Mouse (Mus musculus): ENCODE results near the gene Tspan17. TPM values are rescaled to one million over a fixed set of nuclear protein-coding genes. Genes with fewer than 3 reads are reported as not detected.

The Tspan17 gene
- 10 to 100 TPM; 69.3 to 79.1 TPM for total RNA-seq (2021)

DNA sequence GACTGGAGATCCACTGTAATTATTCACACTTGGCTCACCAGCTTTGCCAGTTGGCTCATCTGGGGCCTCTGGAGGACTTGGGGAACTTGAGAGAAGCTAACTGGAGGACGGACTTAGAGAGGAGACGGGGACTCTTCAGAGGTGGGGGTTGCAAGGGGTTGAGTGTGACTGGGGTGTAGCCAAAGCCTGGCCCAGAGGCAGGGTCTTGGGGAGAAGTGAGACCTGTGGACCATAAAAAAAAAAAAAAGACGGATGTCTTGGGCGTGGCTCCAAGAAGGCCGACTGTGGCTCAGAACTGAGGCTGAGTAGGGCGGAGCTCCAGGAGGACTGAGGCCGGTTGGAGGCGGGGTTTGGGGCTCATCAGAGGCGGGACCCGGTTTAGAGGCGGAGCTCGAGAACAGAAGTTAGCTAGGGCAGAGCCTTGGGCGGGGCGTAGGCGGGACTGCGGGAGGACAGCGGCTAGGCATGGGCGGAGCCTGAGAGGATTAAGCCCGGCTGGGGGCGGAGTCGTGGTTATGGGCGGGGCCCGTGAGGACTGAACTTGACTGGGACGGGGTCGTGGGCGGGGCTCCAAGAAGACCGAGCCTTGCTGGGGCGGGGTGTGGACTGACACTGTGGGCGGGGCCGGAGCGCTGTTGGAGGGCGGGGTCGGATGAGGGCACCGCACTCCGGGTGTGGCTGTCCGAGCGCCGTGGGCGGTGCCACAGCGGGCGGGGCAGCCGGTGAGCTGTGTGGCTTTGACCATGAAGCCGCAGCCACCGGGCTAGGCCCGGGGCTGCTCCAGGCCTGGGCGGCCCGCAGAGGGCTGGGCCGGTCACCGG, at the start of gene Tspan17:
Tspan17 (plus strand) TSS at position 638 of the 821 bp plus-strand sequence.
- peak; percentile 91 to 97 for DNase-seq (ENCODE audit: low spot score in 2 of 2)
- intact Hi-C loops (cut with DNase I): no loop called here

DNA sequence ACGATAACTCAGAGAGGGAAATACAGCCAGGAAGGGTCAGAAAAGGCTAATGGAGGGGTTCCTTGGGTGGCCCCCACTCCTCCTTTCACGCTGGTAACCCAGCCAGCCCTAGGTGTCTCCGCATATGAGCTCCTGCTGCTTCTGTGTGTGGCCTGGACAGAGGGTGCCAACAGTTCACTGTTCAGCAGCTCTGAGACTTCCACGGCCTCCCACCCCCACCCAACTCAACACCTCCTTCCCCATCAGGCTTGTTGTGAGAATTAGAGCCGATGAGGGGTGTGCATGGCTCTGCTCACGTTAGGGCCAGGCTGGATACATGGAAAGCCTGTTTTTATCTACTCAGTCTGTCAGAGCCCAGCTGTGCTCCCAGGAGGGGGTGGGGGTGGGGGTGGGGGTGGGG, 43.1 kb upstream of the Tspan17 start:
- intact Hi-C loops (cut with DNase I): no loop called here

DNA sequence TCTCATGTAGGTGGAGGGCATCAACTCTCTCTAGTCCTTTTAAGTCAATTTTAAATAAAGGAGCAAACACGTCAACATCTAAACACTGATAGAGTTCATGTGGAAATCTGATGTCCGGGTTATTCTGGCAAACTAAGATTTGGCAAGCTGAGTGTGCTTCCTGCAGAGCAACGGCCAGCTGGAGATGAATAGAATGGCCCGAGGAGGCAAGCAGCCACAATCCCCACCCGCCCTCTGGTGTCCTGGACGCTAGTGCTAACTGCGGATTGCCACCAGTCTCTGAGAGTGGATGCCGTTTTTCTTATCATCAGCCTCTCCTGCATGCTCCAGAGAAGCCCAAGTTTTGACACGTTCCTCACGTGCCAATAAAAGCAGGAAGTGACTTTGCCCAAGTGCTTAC, 42.3 kb upstream of the Tspan17 start:
- no peak for DNase-seq (ENCODE audit: low spot score in 2 of 2)
- intact Hi-C loops (cut with DNase I): no loop called here

More for the DNA sequence above, 43.1 kb upstream of the Tspan17 start:
- no peak for DNase-seq (ENCODE audit: low spot score in 2 of 2)

DNA sequence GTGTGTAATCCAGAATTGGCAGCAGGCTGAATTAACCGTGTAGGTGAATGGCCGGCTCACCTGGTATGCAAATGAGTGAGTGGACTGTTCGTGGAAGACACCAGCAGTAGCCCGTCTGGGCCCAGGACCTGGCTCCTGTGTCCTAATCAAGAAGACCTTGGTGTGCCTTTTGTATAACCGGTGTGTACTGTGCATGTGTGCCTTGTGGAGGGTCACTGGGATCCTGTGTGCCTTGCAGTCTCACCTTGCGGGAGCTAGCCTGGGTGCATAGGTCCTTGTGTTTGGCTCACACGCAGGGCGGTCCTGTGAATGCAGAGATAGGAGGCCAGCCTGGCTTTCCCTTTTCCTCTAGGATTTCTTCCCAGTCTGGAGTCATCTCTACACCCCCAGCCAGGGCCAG, 41.0 kb upstream of the Tspan17 start:
- intact Hi-C loops (cut with DNase I): no loop called here
- no peak for DNase-seq (ENCODE audit: low spot score in 2 of 2)

DNA sequence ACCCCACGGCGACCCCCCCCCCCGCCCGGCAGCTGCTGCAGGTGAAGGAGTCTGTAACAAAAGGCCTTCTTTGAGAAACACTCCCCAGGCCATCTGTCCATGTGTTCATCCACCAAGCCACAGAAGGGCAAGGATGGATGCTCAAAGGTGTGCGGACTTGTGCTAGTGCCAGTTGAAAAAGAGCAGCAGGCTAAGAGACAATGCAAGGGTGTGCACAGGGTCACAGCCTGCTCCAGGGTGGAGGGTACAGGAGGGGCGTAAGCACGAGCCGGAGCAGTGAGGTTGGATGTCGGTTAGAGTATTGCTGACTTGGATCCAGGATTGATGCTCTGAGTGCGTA, 40.5 kb upstream of the Tspan17 start:
- DNase-seq (ENCODE audit: low spot score in 2 of 2): no peak
- intact Hi-C loops (cut with DNase I): no loop called here

DNA sequence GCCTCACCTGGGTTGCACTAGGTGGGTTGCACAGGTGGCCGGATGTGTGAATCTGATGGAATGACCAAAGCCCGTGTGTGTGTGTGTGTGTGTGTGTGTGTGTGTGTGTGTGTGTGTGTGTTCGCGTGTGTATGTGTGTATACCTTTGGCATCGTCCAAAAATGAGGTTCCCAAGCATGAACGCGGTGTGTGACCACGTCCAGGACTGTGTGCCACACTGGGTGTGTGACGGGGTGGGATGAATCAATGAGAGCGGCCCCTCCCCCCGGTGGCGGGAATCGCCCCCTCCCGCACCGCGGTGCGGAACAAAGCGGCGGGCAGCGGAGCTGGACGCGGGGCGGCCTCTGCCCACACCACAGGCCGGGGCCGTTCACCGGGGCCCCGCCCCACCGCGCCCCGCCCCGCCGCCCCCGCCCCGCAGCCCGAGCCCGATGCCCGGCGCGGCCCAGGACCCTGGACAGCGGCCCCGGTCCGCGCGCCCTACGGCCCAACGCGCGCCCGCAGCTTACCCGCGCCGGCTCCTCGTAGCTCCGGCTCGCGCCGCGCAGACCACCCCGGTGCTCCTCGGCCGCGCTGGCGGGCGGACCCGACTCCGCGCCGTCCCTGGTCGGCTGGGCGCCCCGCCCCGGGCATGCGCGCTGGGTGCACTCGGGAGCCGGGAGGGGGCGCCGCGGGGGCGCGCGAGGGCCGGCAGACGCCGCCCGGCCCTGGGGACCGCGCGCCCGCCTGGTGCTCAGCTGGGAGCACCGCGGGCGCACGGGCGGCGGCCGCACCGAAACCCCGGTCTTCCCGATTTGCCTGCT, 39.9 kb upstream of the Tspan17 start:
- intact Hi-C loops (cut with DNase I): no loop called here
- peak in 1 of 2 experiments; percentile 76 for DNase-seq (ENCODE audit: low spot score in 2 of 2)

DNA sequence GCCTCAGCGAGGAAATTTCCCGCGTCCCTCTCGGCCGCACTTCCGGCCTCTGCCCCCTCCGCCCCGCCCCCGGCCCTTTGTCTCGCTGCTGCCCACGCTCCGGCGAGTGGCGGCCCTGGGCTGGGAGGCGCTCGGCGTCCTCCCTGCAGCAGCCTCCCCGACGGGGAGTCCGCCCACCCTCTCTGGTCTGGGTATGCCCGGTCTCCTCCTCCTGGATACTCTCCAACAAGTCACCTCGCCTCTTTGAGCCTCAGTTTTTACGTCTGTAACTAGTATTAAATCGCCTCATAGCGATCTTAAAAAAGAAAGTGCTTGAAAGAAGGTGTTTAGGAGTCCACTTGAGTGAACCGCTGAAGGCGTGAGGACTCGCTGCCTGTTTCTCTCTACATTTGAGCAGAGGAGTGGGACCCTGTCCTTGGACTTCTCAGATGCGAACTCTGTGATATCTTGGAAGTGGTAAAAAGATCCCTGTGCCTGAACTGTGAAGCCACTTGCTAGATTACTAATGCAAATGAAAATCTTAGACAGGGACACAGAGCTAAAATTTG, 39.2 kb upstream of the Tspan17 start, which contains the start of gene Gprin1:
Gprin1 (minus strand) TSS at position 11 of the 548 bp plus-strand sequence.
- no peak for DNase-seq (ENCODE audit: low spot score in 2 of 2)
- intact Hi-C loops (cut with DNase I): no loop called here

DNA sequence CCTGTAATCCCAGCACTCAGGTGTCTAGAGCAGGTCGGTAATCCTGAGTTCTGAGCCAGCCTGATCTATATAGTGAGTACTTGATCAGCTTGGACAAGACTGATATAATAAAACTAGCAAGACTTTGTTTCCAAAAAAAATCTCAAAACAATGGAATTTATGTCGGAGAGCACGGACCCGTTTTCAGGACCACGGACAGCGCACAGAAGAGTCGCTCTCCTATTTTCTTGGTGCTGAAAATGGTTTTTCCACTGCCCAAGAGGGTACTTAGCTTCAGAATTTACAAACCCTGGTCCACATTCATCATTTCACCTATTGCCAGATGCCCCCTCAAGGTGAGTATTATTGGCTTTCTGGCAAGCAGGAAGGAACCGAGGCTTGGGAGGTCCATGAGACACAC, 38.5 kb upstream of the Tspan17 start:
- DNase-seq (ENCODE audit: low spot score in 2 of 2): no peak
- intact Hi-C loops (cut with DNase I): no loop called here

DNA sequence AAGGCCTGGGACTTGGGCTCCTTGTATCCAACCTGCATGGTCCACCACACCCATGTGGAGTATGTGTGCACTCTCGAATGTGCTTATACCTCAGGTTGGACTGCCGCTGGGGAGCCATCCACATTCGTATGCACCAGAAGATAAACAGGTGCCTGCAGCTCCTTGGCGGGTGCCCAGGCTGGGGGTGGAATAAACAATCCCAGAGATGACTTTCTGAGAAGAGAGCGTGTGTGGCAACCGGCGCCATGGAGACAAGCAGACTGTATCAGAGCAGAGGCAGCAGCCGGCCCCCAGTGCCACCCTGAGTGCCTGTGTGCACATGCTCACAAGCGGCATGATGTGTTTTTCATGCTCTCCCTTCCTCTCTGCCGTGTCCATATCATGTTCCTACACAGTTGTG, 36.5 kb upstream of the Tspan17 start:
- peak; percentile 85 to 96 for DNase-seq (ENCODE audit: low spot score in 2 of 2)
- intact Hi-C loops (cut with DNase I): no loop called here

DNA sequence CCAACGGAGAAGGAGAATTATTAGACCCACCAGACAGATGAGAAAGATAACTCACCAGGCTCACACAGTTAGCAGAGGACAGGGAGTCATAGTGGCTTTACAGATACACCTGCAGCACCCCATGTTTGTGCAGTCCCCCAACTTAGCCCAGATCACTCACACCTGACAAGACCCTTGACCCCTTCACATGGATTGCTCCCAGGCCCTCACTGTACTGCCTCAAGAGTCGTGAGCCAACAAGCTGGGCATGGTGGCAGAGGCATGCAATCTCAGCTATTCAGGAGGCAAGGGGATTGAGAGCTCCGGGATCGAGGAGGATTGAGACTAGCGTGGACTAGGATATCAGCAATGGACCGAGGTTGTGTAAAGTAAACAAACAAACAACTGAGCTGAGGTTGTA, 35.4 kb upstream of the Tspan17 start:
- peak in 1 of 2 experiments; percentile 4 for DNase-seq (ENCODE audit: low spot score in 2 of 2)
- intact Hi-C loops (cut with DNase I): no loop called here

DNA sequence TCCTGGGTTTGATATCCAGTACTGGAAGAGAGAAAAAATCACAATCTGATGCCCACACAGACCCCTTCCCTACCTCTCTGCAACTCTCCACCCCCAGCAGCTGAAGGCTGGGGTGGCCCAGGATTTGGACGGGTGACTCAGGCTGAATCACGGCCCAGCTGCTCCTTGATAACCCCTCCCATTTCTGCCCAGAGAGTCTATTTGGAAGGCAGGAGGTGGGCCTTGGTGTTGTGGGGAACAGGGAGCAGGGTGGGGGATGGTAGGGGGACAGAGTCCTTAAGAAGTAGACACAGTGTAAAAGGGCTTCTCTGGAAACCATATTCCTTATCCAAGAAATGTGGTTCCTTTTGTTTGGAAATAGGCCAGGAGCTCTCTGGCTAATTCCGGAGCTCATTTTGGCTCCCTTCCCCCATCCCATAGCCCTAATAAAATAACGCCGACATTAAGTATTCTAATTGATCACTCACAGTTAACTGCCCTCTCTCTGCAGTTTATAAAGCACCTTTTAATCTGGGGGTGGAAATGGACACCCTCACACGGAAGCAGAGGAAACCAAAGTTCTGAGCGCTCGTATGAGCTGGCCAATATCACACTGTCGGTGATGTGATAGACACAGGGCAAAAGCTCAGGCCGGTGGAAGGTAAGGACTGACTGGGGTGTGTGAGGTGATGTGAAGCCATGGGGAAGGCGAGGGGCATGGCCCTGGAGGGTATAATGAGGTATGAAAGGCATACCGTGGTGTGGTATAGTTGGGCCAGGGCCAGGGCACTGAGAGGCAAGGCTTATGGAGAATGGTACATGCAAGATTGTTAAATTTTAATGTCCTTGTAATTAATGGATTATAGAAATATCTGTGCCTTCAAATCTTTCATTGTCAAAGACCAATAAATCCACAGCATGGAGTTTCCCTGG, 34.8 kb upstream of the Tspan17 start:
- intact Hi-C loops (cut with DNase I): no loop called here
- peak in 1 of 2 experiments; percentile 28 for DNase-seq (ENCODE audit: low spot score in 2 of 2)

DNA sequence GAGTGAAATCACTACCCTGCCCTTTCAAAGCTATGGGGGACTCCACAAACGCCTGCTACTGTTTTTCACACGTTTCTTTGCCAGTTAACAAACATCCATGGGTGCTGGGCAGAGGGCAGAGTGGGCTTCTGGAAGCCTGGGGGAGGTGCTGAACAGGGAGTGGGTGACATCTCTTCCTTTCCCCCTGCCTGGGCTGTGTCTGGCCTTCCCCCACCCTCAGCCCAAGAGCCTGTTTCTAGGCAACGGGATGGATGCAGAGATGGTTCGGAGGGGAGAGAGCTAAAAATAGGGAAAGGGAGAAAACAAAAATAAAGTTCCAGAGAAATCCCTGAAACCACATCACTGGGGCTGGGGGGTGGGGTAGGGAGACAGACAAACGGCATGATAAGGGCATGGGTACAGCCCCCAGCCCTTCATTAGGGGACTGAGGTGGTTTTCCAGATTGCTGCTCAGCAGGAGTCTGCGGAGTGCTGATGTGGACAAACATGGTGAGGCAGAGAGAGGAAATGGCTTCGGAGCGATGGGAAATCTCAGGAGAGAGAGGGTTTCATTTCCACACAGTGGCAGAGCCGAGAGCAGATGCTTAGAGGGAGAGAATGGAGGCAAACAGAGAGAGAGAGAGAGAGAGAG, 33.9 kb upstream of the Tspan17 start:
- DNase-seq (ENCODE audit: low spot score in 2 of 2): peak in 1 of 2 experiments; percentile 83
- intact Hi-C loops (cut with DNase I): no loop called here

DNA sequence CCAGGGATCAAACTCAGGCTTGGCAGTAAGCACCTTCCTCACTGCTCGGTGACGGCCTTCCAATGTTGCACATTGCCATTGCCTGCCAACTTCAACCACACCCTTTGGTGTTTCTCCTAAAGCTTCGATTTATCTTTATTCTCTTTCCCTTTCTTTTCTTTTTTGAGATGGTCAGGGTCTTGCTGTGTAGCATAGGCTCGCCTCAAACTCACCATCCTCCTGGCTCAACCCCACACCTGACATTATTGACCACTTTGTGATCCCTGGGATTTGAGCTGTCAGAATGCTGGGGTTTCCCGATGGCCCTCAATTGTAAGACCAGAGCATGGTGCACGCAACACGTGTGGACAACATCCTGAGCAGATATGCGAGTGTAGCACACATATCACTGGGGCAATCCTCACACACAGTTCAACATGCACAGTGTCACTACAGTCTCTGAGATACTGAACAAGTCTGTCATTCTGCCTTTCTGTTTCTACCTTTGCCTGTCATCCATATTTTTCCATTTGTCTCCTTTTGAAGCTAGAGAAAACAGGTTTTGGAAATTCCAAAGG, 32.9 kb upstream of the Tspan17 start:
- intact Hi-C loops (cut with DNase I): no loop called here
- DNase-seq (ENCODE audit: low spot score in 2 of 2): peak in 1 of 2 experiments; percentile 8

DNA sequence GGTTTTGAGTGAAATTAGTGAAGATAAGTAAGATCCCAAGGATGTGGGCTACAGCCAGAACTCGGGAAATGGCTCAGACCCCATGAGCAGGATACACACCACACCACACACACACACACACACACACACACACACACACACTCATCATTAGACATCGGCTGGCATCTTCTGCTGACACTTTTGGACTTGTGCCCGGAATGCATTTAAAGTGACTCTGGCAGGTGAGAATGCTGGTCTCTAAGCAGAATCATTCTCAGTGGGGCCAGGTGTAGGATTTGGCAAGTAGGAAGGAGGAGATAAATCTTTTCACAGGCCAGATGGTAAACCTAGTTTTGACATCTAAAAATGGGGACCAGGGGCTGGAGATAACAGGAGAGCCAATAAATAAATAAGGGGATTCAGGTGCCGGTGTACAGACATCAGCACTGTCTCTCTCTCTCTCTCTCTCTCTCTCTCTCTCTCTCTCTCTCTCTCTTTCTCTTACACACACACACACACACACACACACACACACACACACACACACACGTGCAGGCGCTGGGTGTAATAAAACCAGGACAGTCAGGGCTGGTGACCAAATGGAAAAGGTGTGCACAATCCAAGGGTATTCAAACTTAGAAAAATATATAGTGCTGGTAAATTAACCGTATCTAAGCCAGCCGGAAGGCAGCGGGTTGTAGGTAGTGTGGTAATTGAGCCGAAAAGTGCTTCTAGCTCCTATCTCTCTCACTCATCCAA, 31.9 kb upstream of the Tspan17 start:
- no peak for DNase-seq (ENCODE audit: low spot score in 2 of 2)
- intact Hi-C loops (cut with DNase I): no loop called here

DNA sequence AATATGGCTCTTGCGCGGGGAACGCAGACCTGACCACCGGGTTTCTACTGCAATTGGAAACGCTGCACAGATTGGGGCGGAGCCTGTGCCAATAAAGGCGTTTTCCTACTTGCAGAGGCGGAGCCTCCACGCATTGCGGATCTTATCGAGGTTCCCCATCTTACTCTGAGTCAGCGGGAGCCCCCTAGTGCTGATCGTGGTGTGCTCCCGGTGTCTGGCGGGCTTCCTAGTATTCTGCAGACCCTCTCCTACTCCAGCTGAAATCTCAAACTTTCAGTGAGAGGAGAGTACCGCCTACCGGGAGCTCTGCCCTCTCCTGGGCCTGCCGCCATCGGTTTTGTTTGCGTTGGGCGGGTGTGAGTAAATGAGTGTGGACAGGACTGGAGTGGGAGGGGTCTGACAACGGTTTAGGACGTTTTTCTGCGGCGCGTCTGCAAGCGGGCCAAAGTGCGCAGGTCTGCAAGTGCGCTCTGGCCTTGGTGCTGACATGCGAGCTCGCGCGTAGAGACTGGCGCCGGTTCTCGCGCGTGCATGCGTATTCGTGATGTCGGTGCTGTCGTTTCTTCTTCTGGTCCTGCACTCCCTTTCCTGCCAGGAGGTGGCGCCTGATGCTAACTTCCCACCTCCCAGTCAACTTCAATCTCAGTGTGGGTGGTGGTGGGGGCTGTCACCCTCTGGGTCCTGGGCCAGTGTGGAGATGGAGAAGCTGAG, 31.0 kb upstream of the Tspan17 start:
- DNase-seq (ENCODE audit: low spot score in 2 of 2): peak; percentile 92 to 95

DNA sequence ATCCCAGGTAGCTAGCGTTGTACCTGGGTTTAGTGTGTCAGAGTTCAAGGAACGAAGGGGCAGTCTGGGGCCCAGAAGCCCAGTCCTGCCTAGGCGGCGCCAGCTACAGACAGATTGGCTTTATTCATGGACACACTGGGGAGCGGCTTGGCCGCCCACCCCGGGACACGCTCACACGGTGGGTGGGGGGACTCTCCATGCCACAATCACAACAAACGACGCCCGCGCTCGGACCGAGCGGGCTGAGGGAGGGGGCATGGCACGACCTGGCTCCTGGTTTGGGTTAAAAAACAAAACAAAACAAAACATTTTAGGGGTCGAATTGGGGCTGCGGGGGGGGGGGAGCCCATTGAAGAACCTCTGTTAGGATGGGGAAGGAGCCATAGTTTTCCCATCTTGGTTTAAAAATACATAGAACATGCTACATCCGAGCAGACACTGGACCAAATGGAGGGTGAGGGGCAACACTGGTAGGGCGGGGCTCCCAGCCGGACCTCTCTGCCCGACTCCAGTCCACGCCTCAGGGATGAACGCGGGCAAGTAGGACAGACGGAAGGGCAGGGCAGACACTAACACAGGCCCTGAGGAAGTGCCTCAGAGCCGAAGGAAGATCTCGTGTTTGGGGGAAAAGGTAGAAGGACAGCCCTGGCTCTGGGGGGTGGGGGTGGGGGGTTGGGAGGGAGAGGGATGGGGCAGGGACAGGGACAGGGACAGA, 30.3 kb upstream of the Tspan17 start:
- intact Hi-C loops (cut with DNase I): loop anchor here (2.0 kb wide), 1 partner anchor 42 kb away; no protein-coding TSS in a partner anchor
- no peak for DNase-seq (ENCODE audit: low spot score in 2 of 2)

More for the DNA sequence above, 31.0 kb upstream of the Tspan17 start:
- intact Hi-C loops (cut with DNase I): loop anchor here (2.0 kb wide), 1 partner anchor 41 kb away; no protein-coding TSS in a partner anchor

DNA sequence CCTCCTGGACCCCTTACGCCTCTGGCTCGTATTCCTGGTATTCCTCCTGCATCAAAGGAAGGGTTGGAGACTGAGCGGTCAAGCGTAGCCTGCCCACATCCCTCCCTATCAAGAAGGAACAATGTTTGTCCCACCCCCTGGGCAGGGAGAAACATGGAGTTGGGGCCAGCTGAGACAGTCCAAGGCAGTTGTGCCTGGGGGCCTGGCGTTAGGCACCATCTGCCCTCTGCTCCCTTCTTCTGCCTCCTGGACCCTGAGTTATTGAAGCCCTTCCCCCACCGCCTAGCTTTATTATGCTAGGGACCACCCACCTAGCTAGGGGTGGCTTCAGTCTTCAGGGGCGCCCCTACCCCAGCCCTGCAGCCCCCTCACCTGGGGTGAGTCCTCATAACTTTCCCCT, 29.7 kb upstream of the Tspan17 start:
- no peak for DNase-seq (ENCODE audit: low spot score in 2 of 2)
- intact Hi-C loops (cut with DNase I): loop anchor here (2.0 kb wide), 1 partner anchor 43 kb away; no protein-coding TSS in a partner anchor

Data from left cerebral cortex, postnatal 25 days (tissue).